Mouse (Mus musculus): ENCODE results near the gene Dbnl. TPM values are rescaled to one million over a fixed set of nuclear protein-coding genes. Genes with fewer than 3 reads are reported as not detected.

Gene Dbnl
- total and polyA plus RNA-seq, 3 experiments, result 36.4 to 155 (median 107) TPM

DNA sequence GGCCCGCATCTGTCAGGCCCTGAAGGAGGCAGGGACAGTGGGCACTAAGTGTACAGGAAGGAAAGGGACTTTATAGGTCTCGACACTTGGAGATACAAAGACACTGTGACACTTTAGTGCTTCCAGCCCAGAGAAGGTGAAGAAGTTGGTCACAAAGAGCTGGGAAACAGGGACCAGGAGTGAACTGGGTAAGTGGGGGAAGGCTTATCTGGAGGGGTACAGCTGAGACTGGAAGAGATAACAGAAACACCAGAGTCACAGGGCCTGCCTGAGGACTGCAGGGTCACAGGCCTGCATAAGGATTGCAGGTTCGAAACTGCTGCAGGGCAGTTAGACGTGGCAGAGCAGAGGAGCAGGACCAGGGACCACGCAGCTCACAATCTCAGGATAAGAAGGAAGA is 39.6 kb downstream of the Dbnl start:
- H3K9me3 ChIP-seq (replicated peaks), result no peaks in the 10 kb centered on the region
- peaks cover 26% of the 10 kb centered on the region for H3K4me1 ChIP-seq (ENCODE audit: insufficient read depth, low read depth, low read length)
- peak; percentile 45 for ATAC-seq (ENCODE audit: extremely low read depth, insufficient number of reproducible peaks, low FRiP score, poor library complexity, severe bottlenecking)
- H3K36me3 ChIP-seq (replicated peaks), result peaks cover 61% of the 10 kb centered on the region
- no peak overlapping the region for H3K4me3 ChIP-seq (ENCODE audit: low read depth, low read length)
- no peak for DNase-seq (ENCODE audit: low spot score)
- H3K27me3 ChIP-seq (ENCODE audit: insufficient read depth, low read length), result no peaks in the 10 kb centered on the region
- no peak for TF ChIP-seq GATA1 (IDR thresholded peaks at IDR 0.05; ENCODE audit: borderline replicate concordance, low read length)
- TF ChIP-seq GATA2 (IDR thresholded peaks at IDR 0.05; ENCODE audit: borderline replicate concordance, low read depth, low read length), result no peak
- TF ChIP-seq TAL1 (conservative IDR thresholded peaks at IDR 0.05; ENCODE audit: low read depth, low read length), result no peak
- TF ChIP-seq CTCF (IDR thresholded peaks at IDR 0.05; ENCODE audit: low read depth, low read length), result no peak
- TF ChIP-seq POLR2AphosphoS5 (IDR thresholded peaks at IDR 0.05; ENCODE audit: insufficient replicate concordance, low read depth, low read length), result no peak

DNA sequence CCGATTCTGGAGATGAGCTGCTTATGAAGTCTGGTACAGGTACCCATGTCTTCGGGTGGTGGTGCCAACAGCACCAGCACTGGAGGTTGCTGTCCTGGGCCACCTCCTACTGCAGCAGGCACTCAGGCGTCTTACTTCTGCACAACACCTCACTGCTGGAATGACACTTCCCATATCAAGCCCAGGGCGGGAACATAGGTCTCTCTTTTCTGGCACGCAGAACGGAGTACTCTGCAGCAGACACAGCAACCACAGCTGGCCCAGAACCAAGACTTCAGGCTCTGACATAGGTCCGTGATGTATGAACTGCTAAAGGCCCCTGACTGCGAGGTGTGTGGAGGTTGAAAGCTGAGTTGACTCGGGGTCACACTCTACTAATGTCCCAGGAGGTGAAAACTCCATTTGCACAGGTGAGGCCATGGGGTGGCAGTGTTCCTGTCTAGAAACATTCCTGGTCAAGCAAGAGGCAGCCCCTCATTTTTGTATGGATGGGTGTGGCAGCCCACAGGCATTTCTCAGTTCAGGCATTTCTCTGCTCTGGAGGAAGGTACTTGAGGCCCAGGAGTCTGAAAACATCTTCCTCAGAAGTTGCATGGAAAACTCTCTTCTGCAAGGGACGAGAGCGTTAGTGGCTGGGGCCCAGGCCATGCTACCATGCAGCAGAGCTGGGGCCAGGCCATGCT is 40.4 kb downstream of the Dbnl start:
- DNase-seq (ENCODE audit: low spot score), result no peak
- peaks cover 26% of the 10 kb centered on the region for H3K4me1 ChIP-seq (ENCODE audit: insufficient read depth, low read depth, low read length)
- H3K27me3 ChIP-seq (ENCODE audit: insufficient read depth, low read length), result no peaks in the 10 kb centered on the region
- H3K4me3 ChIP-seq (ENCODE audit: low read depth, low read length), result no peak overlapping the region
- no peaks in the 10 kb centered on the region for H3K9me3 ChIP-seq (replicated peaks)
- no peak for ATAC-seq (ENCODE audit: extremely low read depth, insufficient number of reproducible peaks, low FRiP score, poor library complexity, severe bottlenecking)
- H3K36me3 ChIP-seq (replicated peaks), result peaks cover 67% of the 10 kb centered on the region
- TF ChIP-seq GATA2 (IDR thresholded peaks at IDR 0.05; ENCODE audit: borderline replicate concordance, low read depth, low read length), result no peak
- TF ChIP-seq TAL1 (conservative IDR thresholded peaks at IDR 0.05; ENCODE audit: low read depth, low read length), result no peak
- no peak for TF ChIP-seq CTCF (IDR thresholded peaks at IDR 0.05; ENCODE audit: low read depth, low read length)
- no peak for TF ChIP-seq POLR2AphosphoS5 (IDR thresholded peaks at IDR 0.05; ENCODE audit: insufficient replicate concordance, low read depth, low read length)

DNA sequence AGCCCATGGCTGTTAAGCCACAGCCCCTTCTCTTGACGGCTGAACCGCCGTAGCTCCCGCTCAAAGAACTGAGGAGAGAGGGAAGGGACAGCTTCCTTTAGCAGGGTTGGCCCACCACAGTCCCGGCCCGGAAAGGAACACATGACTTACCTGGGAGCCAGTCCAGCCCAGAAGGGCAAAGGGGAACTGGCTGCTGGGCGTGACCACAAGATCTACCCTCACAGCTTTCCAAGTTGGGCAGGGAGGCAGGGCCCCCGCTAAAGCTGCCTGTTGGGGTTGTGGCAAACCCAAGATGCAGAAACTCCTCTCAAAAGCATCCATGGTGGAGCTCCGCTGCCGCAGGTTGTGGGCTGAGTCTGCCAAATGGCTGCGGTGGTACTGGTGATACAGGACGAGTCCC is 41.0 kb downstream of the Dbnl start:
- Histone ChIP-seq H3K36me3 (replicated peaks) (peaks cover 74% of the 10 kb centered on the region), H3K4me3 (ENCODE audit: low read depth, low read length) (no peak overlapping the region), H3K27me3 (ENCODE audit: insufficient read depth, low read length) (no peaks in the 10 kb centered on the region), H3K4me1 (ENCODE audit: insufficient read depth, low read depth, low read length) (peaks cover 28% of the 10 kb centered on the region), H3K9me3 (replicated peaks) (no peaks in the 10 kb centered on the region)
- DNase-seq (ENCODE audit: low spot score), result no peak
- no peak for TF ChIP-seq CTCF (IDR thresholded peaks at IDR 0.05; ENCODE audit: low read depth, low read length)
- no peak for TF ChIP-seq POLR2AphosphoS5 (IDR thresholded peaks at IDR 0.05; ENCODE audit: insufficient replicate concordance, low read depth, low read length)
- no peak for TF ChIP-seq GATA2 (IDR thresholded peaks at IDR 0.05; ENCODE audit: borderline replicate concordance, low read depth, low read length)
- no peak for TF ChIP-seq GATA1 (IDR thresholded peaks at IDR 0.05; ENCODE audit: borderline replicate concordance, low read length)
- TF ChIP-seq TAL1 (conservative IDR thresholded peaks at IDR 0.05; ENCODE audit: low read depth, low read length), result no peak
- no peak for ATAC-seq (ENCODE audit: extremely low read depth, insufficient number of reproducible peaks, low FRiP score, poor library complexity, severe bottlenecking)

DNA sequence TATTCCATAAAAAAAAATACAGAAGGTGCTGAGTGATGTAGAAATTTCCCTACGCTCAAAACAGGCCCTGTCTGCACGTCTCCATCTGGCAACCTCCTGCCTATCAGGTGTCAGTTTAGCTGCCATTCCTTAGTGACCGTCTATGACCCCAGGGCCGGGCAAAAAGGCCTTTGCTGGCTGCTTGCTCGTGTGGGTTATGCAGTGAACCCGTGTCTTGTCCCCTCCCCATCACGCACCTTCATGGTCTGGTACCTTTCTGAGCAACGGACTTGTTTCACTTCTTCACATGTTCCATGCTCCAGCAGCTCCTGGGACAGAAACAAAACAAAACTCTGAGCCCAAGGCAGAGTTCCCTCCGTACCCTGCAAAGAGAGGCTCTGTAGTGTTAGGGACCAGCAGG is 46.2 kb downstream of the Dbnl start:
- ATAC-seq (ENCODE audit: extremely low read depth, insufficient number of reproducible peaks, low FRiP score, poor library complexity, severe bottlenecking) (no peak), DNase-seq (ENCODE audit: low spot score) (no peak)
- H3K36me3 ChIP-seq (replicated peaks), result peaks cover 69% of the 10 kb centered on the region
- no peak overlapping the region for H3K4me3 ChIP-seq (ENCODE audit: low read depth, low read length)
- H3K4me1 ChIP-seq (ENCODE audit: insufficient read depth, low read depth, low read length), result peaks cover 23% of the 10 kb centered on the region
- TF ChIP-seq GATA1 (IDR thresholded peaks at IDR 0.05; ENCODE audit: borderline replicate concordance, low read length), result no peak
- TF ChIP-seq GATA2 (IDR thresholded peaks at IDR 0.05; ENCODE audit: borderline replicate concordance, low read depth, low read length), result no peak
- TF ChIP-seq TAL1 (conservative IDR thresholded peaks at IDR 0.05; ENCODE audit: low read depth, low read length), result no peak
- TF ChIP-seq CTCF (IDR thresholded peaks at IDR 0.05; ENCODE audit: low read depth, low read length), result no peak
- no peak for TF ChIP-seq POLR2AphosphoS5 (IDR thresholded peaks at IDR 0.05; ENCODE audit: insufficient replicate concordance, low read depth, low read length)
- no peaks in the 10 kb centered on the region for H3K27me3 ChIP-seq (ENCODE audit: insufficient read depth, low read length)
- no peaks in the 10 kb centered on the region for H3K9me3 ChIP-seq (replicated peaks)

DNA sequence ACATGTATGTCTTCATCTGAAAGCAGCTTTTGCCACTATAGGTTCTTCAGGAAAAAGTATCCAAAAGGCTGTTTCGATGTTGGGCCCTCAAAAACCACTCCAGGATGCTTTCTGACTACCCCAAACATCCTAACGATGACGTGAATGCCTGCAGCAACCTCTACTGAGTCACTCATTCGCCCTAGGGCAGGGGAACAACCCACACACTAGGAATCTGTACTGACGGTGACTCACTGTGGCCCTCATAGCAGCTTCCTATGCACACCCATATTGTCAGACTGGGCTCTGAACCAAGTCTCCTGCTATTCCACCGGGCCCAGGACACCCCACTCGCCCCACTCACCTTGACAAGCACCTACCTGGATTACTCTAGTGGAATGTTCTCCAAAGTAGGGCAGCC is 46.8 kb downstream of the Dbnl start:
- peaks cover 18% of the 10 kb centered on the region for H3K4me1 ChIP-seq (ENCODE audit: insufficient read depth, low read depth, low read length)
- no peak for DNase-seq (ENCODE audit: low spot score)
- TF ChIP-seq CTCF (IDR thresholded peaks at IDR 0.05; ENCODE audit: low read depth, low read length) (no peak), TAL1 (conservative IDR thresholded peaks at IDR 0.05; ENCODE audit: low read depth, low read length) (no peak), GATA1 (IDR thresholded peaks at IDR 0.05; ENCODE audit: borderline replicate concordance, low read length) (no peak), GATA2 (IDR thresholded peaks at IDR 0.05; ENCODE audit: borderline replicate concordance, low read depth, low read length) (no peak), POLR2AphosphoS5 (IDR thresholded peaks at IDR 0.05; ENCODE audit: insufficient replicate concordance, low read depth, low read length) (no peak)
- H3K4me3 ChIP-seq (ENCODE audit: low read depth, low read length), result no peak overlapping the region
- ATAC-seq (ENCODE audit: extremely low read depth, insufficient number of reproducible peaks, low FRiP score, poor library complexity, severe bottlenecking), result no peak
- H3K36me3 ChIP-seq (replicated peaks), result peaks cover 64% of the 10 kb centered on the region
- no peaks in the 10 kb centered on the region for H3K27me3 ChIP-seq (ENCODE audit: insufficient read depth, low read length)
- no peaks in the 10 kb centered on the region for H3K9me3 ChIP-seq (replicated peaks)

DNA sequence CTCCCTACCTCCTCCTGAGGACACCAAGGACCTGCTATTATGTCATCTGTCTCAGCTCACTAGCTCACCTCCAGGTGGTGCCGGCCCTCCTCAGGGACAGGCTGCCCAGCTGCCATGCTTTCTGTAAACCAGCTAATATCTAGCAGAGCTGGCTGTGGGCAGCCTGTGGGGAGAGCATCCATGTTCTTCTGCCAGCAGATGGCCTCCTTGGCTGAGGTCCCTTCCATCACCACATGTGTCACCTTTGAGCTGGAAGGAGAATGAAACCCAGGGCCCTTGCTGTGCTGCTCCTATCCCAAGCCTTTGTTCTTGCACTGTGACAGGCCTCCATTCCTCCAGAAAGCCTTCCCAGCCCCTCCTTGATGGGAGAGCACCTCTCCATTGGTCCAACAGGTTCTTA is 47.8 kb downstream of the Dbnl start:
- Histone ChIP-seq H3K36me3 (replicated peaks) (peaks cover 53% of the 10 kb centered on the region), H3K4me1 (ENCODE audit: insufficient read depth, low read depth, low read length) (peaks cover 15% of the 10 kb centered on the region), H3K27me3 (ENCODE audit: insufficient read depth, low read length) (no peaks in the 10 kb centered on the region), H3K4me3 (ENCODE audit: low read depth, low read length) (peak overlapping the region; percentile 23; the same call in 1 of the 2 replicates), H3K9me3 (replicated peaks) (no peaks in the 10 kb centered on the region)
- DNase-seq (ENCODE audit: low spot score) (peak; percentile 9), ATAC-seq (ENCODE audit: extremely low read depth, insufficient number of reproducible peaks, low FRiP score, poor library complexity, severe bottlenecking) (no peak)
- no peak for TF ChIP-seq TAL1 (conservative IDR thresholded peaks at IDR 0.05; ENCODE audit: low read depth, low read length)
- TF ChIP-seq GATA2 (IDR thresholded peaks at IDR 0.05; ENCODE audit: borderline replicate concordance, low read depth, low read length), result no peak
- no peak for TF ChIP-seq GATA1 (IDR thresholded peaks at IDR 0.05; ENCODE audit: borderline replicate concordance, low read length)
- no peak for TF ChIP-seq CTCF (IDR thresholded peaks at IDR 0.05; ENCODE audit: low read depth, low read length)
- TF ChIP-seq POLR2AphosphoS5 (IDR thresholded peaks at IDR 0.05; ENCODE audit: insufficient replicate concordance, low read depth, low read length), result no peak

Data from G1E (cell line).